Mouse (Mus musculus): Measurements from ENCODE around the gene Cabp4.

DNA sequence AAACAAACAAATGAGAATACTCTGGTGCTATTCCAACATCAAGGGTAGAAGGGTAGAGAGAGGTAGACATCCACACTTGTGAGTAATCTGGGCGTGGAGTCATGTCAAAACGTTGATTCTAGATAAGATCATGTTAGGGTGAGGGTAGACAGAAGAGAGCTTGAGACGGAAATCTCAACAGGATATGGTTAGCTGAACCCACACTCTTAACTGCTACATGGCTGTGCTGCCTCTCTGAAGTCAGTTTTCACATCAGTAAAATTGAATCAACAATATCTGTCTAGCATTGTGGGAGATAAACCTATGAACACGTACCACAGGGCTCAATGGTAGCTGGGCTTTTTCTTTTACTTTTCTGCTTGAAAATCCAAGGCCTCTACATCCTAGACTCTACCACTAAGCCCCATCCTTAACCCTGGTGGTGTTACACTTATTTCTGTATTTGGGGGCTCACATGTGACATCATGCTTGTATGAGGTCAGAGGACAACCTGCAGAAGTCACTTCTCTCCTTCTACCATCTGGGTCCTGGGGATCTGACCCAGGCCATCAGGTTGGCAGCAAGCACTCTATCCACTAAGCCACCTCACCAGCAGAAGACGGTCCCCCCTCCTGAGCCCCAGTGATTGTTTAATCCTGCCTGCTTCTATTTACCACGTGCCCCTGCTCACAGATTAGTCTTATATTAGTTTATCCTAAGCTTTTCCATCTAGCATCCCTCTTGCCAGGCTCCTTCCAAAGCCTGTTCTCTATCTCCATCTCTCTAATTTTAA, 23.9 kb downstream of the Cabp4 start:
- TF ChIP-seq CTCF (IDR thresholded peaks at IDR 0.05; ENCODE audit: extremely low read depth, insufficient read depth, low read length) (no peak), POLR2A (IDR thresholded peaks at IDR 0.05; ENCODE audit: extremely low read depth, insufficient read depth, low read length) (no peak)

All from cortical plate, adult 2 months (tissue).